Mouse (Mus musculus) right cerebral cortex, postnatal 25 days (tissue): ENCODE measurements at regions not wholly inside any gene's neighbourhood (a gene's known extent, or its start where the extent isn't known, plus 50 kb on each side); places are given as distances from the start of the nearest gene placed in this dataset.
"Not testable (repeated sequence)": the region's sequence is repeated elsewhere in the genome, so short reads cannot be mapped to it uniquely, and the experiment has no call there.

Source experiments
- DNase-seq: peaks from one replicate; pipeline ENCODE4 v3.0.0; 2022

- no peak for DNase-seq
Measured at GRCm38 (mm10) chr2:109402556-109402955, 122.0 kb upstream of the Mettl15 start.

- DNase-seq, result no peak
Measured at GRCm38 (mm10) chr2:109404262-109404661, 123.7 kb upstream of the Mettl15 start.

DNA sequence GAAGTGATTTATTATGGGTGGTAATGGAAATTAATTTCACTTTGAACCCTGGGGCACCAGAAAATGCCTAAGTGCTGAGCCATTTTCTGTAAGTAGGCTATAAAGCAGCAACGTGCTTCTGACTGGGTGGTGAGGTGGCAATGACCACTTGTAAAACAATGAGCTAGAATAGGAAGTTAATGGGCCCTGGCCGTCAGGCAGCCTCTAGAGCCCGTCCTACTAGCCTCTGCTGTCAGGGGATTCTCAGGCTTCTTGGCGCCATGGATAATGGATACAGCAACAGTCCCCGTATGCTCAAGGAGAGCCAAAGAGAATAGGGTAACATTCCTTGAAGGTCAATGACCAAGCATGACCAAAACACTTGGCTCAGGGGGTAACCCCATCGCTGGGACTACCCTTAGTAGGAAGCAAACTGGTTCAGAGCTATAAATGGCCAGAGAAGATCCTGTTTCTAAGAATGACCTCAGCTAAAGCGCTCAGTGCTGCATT lies 126.1 kb upstream of the Mettl15 start:
- DNase-seq, result no peak

DNA sequence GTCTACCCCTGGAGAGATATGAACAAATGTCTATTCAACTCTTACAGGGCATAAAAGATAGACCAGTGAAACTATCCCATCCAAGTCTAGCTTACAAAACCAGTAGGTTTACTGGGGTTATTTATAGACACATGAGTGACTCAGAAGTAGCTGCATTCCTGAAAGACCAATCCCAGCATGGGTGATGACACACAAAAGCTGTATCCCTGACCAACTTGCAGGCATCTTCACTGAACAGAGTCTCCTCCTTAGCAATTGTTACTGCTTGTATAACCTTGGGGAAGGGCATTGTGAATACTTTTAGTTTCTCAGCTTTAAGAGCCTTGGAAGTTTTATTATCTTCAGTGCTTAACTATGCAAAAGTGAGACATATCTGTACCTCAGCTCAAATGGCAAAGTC lies 139.6 kb upstream of the Mettl15 start:
- DNase-seq, result no peak

DNA sequence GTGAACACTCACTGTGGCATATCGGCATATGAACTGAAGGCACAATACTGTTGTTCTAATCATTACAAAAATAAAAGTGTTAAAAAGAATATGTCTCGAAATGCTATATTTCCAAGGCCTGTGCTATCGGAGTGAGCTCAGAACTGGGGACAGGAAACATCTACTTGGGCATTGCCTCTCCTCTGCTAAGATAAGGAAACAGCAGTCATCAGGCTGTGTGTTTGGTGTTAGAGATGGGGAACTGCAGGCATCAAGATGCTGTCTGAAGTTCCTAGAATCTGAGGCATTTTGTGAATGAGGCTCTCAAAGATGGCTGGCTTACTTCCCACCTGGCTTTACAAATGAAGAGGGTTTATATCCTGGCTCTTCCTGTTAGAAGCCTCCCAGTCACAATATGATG lies 150.6 kb upstream of the Mettl15 start:
- DNase-seq, result no peak

DNA sequence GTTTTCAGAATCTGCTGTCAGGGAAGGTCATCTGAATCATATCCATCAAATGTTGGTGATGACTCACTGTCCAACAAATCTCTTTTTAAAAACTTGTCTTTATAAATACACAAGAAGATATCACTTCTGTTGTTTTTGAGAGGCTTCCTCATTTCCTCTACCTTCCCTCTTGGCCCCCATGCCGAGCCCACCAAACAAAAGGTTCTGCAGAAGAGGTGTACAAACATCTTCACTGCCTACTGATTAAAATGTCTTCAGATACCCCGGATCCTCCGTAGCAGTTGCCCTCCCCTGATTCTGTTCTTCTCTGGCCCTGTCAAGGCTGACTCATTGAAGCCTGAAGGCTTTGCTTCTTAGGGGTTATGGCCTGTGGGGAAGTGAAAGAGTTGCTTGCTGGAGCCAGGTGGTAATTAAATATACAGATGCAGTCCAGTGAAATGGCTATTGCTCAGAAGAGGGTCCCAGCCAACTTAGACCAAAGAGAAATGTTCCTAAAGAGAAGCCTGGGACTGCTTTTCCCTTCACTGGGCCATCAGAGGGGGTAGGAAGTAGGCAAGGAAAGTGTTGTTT lies 162.1 kb upstream of the Mettl15 start:
- DNase-seq, result no peak

DNA sequence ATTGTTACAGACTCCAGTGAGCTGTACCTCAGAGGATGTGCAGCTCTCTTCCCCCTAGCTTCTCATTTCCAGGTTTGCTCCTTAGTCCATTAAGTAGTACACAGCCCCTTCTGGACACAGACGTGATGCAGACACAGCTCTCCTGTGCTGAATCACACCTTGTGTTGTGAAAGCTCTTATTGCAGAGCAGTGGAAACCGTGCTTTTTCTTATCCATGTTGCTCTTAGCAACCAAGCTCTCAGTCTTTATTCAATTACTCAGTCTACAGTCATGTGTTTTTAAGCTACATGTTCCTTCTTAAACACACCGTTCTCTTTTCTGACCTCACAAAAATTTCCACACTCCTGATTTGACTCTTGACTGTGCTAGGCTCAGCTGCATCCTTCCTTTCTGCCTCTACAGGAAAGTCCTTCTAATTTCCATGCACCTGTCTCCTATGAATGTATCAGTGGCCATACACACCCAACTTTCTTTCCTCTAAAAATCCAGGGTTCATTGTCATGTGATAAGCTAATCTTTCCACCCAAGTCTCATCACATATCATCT lies 163.0 kb upstream of the Mettl15 start:
- DNase-seq, result no peak

DNA sequence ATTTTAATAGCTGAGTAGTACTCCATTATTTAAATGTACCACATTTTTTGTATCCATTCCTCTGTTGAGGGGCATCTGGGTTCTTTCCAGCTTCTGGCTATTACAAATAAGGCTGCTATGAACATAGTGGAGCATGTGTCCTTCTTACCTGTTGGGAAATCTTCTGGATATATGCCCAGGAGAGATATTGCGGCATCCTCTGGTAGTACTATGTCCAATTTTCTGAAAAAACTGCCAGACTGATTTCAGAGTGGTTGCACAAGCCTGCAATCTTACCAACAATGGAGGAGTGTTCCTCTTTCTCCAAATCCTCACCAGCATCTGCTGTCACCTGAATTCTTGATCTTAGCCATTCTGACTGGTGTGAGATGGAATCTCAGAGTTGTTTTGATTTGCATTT lies 181.7 kb upstream of the Mettl15 start:
- not testable (repeated sequence) for DNase-seq

DNA sequence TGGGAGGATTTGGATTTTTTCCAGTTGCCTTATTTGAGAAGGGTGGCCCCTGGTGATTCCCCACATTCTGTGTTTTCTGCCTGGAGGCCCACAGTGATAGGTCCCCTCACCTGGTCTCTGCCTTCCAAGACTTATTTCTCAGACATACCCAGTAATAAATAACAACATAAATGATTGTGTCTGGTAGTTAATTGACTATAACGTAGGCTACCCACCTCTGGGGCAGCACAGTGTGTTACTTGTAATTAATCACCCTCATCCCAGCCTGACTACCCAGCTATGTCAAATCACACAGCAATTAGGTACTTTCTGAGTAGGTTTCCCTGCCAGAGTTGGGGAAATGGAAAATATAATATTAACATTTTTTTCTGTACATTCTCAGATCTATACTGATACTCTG lies 190.2 kb upstream of the Bdnf start:
- DNase-seq, result no peak

GRCm38 (mm10) chr2:109487591-109487990 lies 186.9 kb upstream of the Bdnf start:
- no peak for DNase-seq

DNA sequence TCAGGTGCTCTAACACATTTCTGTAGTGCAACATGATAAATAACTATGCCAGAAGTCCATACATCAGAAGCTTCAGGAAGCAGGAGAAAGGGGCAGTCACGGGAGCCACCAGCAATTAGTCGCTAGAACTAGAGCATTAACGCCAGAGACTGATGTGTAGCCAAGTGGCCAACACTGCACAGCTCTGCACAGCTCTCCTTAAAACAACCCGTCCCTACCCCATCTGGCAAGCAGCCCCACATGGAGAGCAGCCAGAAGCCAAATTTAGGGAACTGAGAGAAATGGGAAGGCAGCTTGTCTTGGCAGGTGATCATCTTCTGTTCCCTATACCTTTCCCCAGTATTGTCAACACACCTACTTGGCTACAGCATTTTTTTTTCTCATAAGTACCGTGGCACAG lies 172.3 kb upstream of the Bdnf start:
- DNase-seq, result peak; percentile 13

DNA sequence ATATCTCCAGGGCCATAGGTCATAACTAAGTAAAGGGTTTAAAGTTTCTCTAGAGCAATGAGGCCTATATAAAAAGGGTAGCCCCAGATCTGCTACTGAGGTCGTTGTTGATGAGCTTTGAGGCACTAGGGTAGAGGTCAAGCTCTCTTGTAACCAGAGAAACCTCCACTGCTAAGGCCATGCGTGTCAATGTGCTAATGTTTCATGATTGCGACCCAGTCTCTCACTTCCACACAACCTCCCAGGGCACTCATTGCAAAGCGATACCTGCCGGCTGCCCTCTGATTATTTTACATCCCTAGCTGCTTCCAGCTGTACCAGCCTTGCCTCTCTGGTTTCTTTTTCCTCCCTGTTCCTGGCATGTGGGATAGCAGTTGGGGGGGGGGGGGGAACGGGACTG lies 169.6 kb upstream of the Bdnf start:
- DNase-seq, result no peak

DNA sequence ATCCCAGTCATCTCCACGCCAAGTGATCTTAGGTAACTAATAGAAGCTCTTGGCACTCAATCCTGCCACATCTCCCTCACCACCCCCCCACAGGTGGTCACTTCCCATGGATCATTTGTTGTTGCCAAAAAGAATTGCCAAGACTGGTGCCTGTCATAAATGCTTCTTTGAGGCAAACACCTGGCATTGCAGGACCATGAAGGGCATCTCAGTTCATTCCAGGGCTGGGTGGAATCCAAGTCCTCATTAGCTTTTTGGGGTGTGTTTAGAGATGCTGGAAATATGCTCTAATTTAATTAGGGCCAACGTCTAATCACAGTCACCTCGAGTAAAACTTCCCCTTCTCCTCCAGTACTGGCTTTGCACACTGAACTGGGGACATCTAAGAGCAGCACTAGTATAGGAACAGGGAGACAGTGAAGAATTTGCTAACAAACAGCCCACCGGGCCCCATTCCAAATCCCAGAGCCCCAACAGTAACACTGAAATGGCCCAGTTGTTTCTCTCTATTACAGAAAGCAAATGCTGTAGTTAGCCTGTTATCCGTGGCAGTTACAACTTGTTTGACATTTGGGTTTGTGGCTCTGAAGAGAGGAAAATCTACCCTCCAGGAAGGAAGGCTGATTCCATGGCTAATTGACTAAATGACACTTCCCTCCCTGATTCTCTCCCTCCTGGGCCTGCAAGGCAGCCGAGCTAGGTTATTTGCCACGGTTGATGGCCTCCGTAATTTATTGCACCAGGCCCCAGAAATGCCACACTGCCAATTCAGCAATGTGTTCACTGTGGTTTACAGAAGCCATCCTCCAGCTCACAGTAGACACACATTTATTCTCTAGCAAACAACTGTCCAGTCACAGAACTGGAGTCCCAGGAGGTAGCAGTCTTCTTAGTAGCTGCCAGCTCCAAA lies 164.2 kb upstream of the Bdnf start:
- DNase-seq, result no peak

GRCm38 (mm10) chr2:109511142-109511541 lies 163.4 kb upstream of the Bdnf start:
- no peak for DNase-seq

GRCm38 (mm10) chr2:109519261-109519660 lies 155.2 kb upstream of the Bdnf start:
- DNase-seq, result no peak

DNA sequence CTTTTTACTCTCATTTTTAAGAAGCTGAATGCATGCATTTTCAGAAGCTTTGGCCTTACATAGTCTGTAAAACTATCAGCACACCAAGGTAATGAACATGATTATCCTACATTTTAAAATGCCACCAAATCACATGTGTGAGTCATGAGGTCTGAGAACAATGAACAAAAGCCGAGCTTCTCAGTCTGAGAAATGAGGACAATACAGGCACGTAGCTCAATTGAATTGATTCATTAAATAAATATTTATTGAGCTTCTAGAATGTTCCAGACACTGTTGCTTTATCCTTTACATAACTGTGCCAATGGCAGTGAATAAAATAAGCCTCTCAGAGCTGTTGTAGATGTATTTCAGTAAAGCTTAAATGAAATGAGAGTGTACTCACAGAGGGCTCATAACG lies 154.0 kb upstream of the Bdnf start:
- no peak for DNase-seq

- DNase-seq, result no peak
Measured at GRCm38 (mm10) chr2:109539519-109539918, 135.0 kb upstream of the Bdnf start.

GRCm38 (mm10) chr2:109546486-109547115 lies 127.9 kb upstream of the Bdnf start:
- no peak for DNase-seq

- no peak for DNase-seq
Measured at GRCm38 (mm10) chr2:109554644-109555043, 119.9 kb upstream of the Bdnf start.

GRCm38 (mm10) chr2:109559088-109560030 lies 115.1 kb upstream of the Bdnf start:
- no peak for DNase-seq

- DNase-seq, result no peak
Measured at GRCm38 (mm10) chr2:109562996-109563395, 111.5 kb upstream of the Bdnf start.

- DNase-seq, result no peak
Measured at GRCm38 (mm10) chr2:109576946-109577345, 97.6 kb upstream of the Bdnf start.
